Mouse (Mus musculus) embryonic facial prominence, embryonic 11.5 days (tissue): ENCODE measurements around the gene Morc1. TPM values are rescaled to one million over a fixed set of nuclear protein-coding genes. Genes with fewer than 3 reads are reported as not detected.

Source experiments
- ATAC-seq: fragments of 200-750 bp; cut with Nextera tagmentation; replicated peaks from 2 replicates; pipeline ENCODE4 v1.8.0; 2017; ENCODE audit warnings: low read depth; ENCODE audit not compliant: insufficient number of reproducible peaks, low FRiP score, low TSS enrichment
- DNase-seq: peaks from one replicate; pipeline ENCODE4 v3.0.0-alpha.2; 2015; ENCODE audit warnings: low spot score
- H3K27ac ChIP-seq: fragments of 300-500 bp; sonication (generic); replicated peaks from 2 replicates; pipeline ENCODE4 v1.5.1; 2014; ENCODE audit warnings: mild to moderate bottlenecking, low read depth, low read length, control low read depth
- H3K27me3 ChIP-seq: fragments of 300-500 bp; sonication (generic); 2 replicates; pipeline ENCODE4 v1.6.1; 2014; ENCODE audit warnings: mild to moderate bottlenecking, low read length, moderate library complexity, mixed read lengths; ENCODE audit not compliant: control insufficient read depth, insufficient read depth
- H3K36me3 ChIP-seq: fragments of 300-500 bp; sonication (generic); replicated peaks from 2 replicates; pipeline ENCODE4 v1.6.1; 2014; ENCODE audit warnings: low read depth, mild to moderate bottlenecking, low read length, moderate library complexity, mixed read lengths; ENCODE audit not compliant: control insufficient read depth, insufficient read depth
- H3K4me1 ChIP-seq: fragments of 300-500 bp; sonication (generic); 2 replicates; pipeline ENCODE4 v1.6.1; 2014; ENCODE audit warnings: low read length, mixed read lengths; ENCODE audit not compliant: control insufficient read depth, insufficient read depth
- H3K4me2 ChIP-seq: fragments of 300-500 bp; sonication (generic); 2 replicates; pipeline ENCODE4 v1.6.1; 2014; ENCODE audit warnings: low read depth, mild to moderate bottlenecking, control low read depth, low read length, moderate library complexity
- H3K4me3 ChIP-seq: fragments of 300-500 bp; sonication (generic); 2 replicates; pipeline ENCODE4 v1.5.1; 2014; ENCODE audit warnings: low read depth, low read length, control low read depth
- H3K9ac ChIP-seq: fragments of 300-500 bp; sonication (generic); replicated peaks from 2 replicates; pipeline ENCODE4 v1.6.1; 2014; ENCODE audit warnings: mild to moderate bottlenecking, control low read depth, low read length
- H3K9me3 ChIP-seq: fragments of 300-500 bp; sonication (generic); replicated peaks from 2 replicates; pipeline ENCODE4 v1.6.1; 2016; ENCODE audit warnings: mild to moderate bottlenecking, low read length, inconsistent platforms, mixed read lengths; ENCODE audit not compliant: control insufficient read depth
- WGBS: fragments of 180-500 bp; shearing (Covaris S2); extraction: QIAGEN DNeasy Blood & Tissue Kit; methylation state at CpG from one replicate; pipeline ENCODE4 v1.1.7; 2014; 5-methylcytosine and 5-hydroxymethylcytosine counted together
- polyA plus RNA-seq: library from polyadenylated mRNA; unstranded; fragments of >200 nt; fragmentation: Nextera tagmentation; extraction: Ambion mirVana; gene quantifications from 2 replicates; pipeline ENCODE4 v1.2.1, GENCODE M21; 2014

The Morc1 gene
- not detected in 2 replicates for polyA plus RNA-seq

GRCm38 (mm10) chr16:48431027-48431426 lies at the start of gene Morc1:
Gene Morc1, plus strand, starts transcription at chr16:48431237.
- no peak for ATAC-seq
- 92% methylated on average over 15 of the region's 15 CpGs for WGBS

GRCm38 (mm10) chr16:48383582-48384257 lies 47.3 kb upstream of the Morc1 start:
- ATAC-seq = no peak
- Histone ChIP-seq H3K9me3 (no peaks in the 10 kb centered on the region), H3K27me3 (no peaks in the 10 kb centered on the region), H3K27ac (no peak overlapping the region), H3K4me1 (no peaks in the 10 kb centered on the region), H3K4me2 (no peak overlapping the region), H3K9ac (no peak overlapping the region), H3K36me3 (no peaks in the 10 kb centered on the region), H3K4me3 (no peak overlapping the region)
- no peak for DNase-seq
- WGBS = 90% methylated on average over 2 of the region's 3 CpGs

More at GRCm38 (mm10) chr16:48431027-48431426, at the start of gene Morc1:
- Histone ChIP-seq H3K4me1 (no peaks in the 10 kb centered on the region), H3K27me3 (no peaks in the 10 kb centered on the region), H3K36me3 (no peaks in the 10 kb centered on the region), H3K9me3 (no peaks in the 10 kb centered on the region), H3K4me2 (no peak within 1 kb of the TSS), H3K4me3 (no peak within 1 kb of the TSS), H3K27ac (no peak within 1 kb of the TSS), H3K9ac (no peak within 1 kb of the TSS)
- DNase-seq = no peak

GRCm38 (mm10) chr16:48386982-48387381 lies 44.1 kb upstream of the Morc1 start:
- no peak for DNase-seq
- no peak overlapping the region for H3K9ac ChIP-seq
- ATAC-seq = no peak
- 85% methylated on average over 2 of the region's 2 CpGs for WGBS
- no peaks in the 10 kb centered on the region for H3K27me3 ChIP-seq
- no peak overlapping the region for H3K4me2 ChIP-seq
- no peaks in the 10 kb centered on the region for H3K36me3 ChIP-seq
- H3K27ac ChIP-seq = no peak overlapping the region
- H3K9me3 ChIP-seq = no peaks in the 10 kb centered on the region
- H3K4me1 ChIP-seq = no peaks in the 10 kb centered on the region
- no peak overlapping the region for H3K4me3 ChIP-seq

- Histone ChIP-seq H3K4me2 (no peak overlapping the region), H3K9ac (no peak overlapping the region), H3K27ac (no peak overlapping the region), H3K36me3 (no peaks in the 10 kb centered on the region), H3K4me3 (no peak overlapping the region), H3K4me1 (no peaks in the 10 kb centered on the region), H3K9me3 (no peaks in the 10 kb centered on the region), H3K27me3 (no peaks in the 10 kb centered on the region)
- DNase-seq (no peak), ATAC-seq (no peak)
- WGBS = 91% methylated on average over 2 of the region's 2 CpGs
These were observed 35.8 kb upstream of the Morc1 start for GRCm38 (mm10) chr16:48395278-48395677.

GRCm38 (mm10) chr16:48402963-48403362 lies 28.1 kb upstream of the Morc1 start:
- WGBS = 81% methylated on average over 4 of the region's 4 CpGs
- Histone ChIP-seq H3K4me1 (no peaks in the 10 kb centered on the region), H3K9me3 (no peaks in the 10 kb centered on the region), H3K27ac (no peak overlapping the region), H3K27me3 (no peaks in the 10 kb centered on the region), H3K36me3 (no peaks in the 10 kb centered on the region), H3K4me3 (no peak overlapping the region), H3K9ac (no peak overlapping the region), H3K4me2 (no peak overlapping the region)
- no peak for DNase-seq
- no peak for ATAC-seq

- DNase-seq (no peak), ATAC-seq (no peak)
- Histone ChIP-seq H3K27ac (no peak overlapping the region), H3K36me3 (no peaks in the 10 kb centered on the region), H3K9ac (no peak overlapping the region), H3K4me3 (no peak overlapping the region), H3K4me1 (no peaks in the 10 kb centered on the region), H3K27me3 (no peaks in the 10 kb centered on the region), H3K4me2 (no peak overlapping the region), H3K9me3 (no peaks in the 10 kb centered on the region)
- WGBS = 84% methylated on average over 3 of the region's 3 CpGs
These were observed 27.6 kb upstream of the Morc1 start for GRCm38 (mm10) chr16:48403423-48403822.

GRCm38 (mm10) chr16:48404009-48404408 lies 27.0 kb upstream of the Morc1 start:
- H3K27me3 ChIP-seq = no peaks in the 10 kb centered on the region
- H3K27ac ChIP-seq = no peak overlapping the region
- H3K4me2 ChIP-seq = no peak overlapping the region
- no peaks in the 10 kb centered on the region for H3K4me1 ChIP-seq
- no peaks in the 10 kb centered on the region for H3K9me3 ChIP-seq
- ATAC-seq (no peak), DNase-seq (no peak)
- no peak overlapping the region for H3K9ac ChIP-seq
- no peak overlapping the region for H3K4me3 ChIP-seq
- no peaks in the 10 kb centered on the region for H3K36me3 ChIP-seq

- ATAC-seq = no peak
These were observed 25.2 kb upstream of the Morc1 start for GRCm38 (mm10) chr16:48405674-48406403.

More at GRCm38 (mm10) chr16:48405674-48406403, 25.2 kb upstream of the Morc1 start:
- H3K4me2 ChIP-seq = no peak overlapping the region
- no peak for DNase-seq
- 75% methylated on average over 10 of the region's 10 CpGs for WGBS
- no peaks in the 10 kb centered on the region for H3K27me3 ChIP-seq
- no peak overlapping the region for H3K4me3 ChIP-seq
- H3K4me1 ChIP-seq = no peaks in the 10 kb centered on the region
- no peaks in the 10 kb centered on the region for H3K36me3 ChIP-seq
- no peak overlapping the region for H3K9ac ChIP-seq
- H3K27ac ChIP-seq = no peak overlapping the region
- no peaks in the 10 kb centered on the region for H3K9me3 ChIP-seq
